Mouse (Mus musculus) cerebellum, postnatal 4 days (tissue): ENCODE results near the gene Kcnq1.
A peak's percentile ranks its signal among the peaks of the same experiment; 100 is the strongest.

Source experiments
- DNase-seq, 2 experiments: peaks; one replicate each; pipeline ENCODE4 v3.0.0; 2022; ENCODE audit warnings: low spot score in 2 of 2, mixed read lengths in 1 of 2

The Kcnq1 gene

DNA sequence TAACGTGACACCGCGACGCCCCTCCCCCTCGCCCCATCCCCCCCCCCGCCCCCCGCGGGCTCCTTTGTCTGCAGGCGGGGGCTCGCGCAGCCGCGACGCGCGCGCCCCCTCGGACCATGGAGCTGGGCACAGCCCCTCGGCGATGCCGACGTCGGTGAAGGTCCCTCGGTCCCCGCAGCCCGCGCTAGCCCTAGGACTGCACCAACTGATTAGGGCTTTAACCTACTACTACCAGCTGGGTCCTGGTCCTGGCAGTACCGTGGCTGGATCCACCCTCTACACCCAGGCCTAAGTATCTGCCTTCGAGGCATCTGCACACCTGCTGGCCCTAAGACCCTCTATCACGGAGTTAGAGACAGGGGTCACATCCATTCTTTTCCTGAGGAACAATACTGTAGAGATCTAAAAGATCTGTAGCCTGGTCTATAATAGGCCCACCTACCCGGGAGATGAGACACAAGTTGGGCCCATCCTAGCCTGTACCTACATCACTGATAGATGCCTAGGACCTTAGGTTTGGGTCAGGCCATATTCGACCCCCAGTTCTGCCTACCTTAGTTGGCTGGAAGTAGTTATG lies 355.2 kb downstream of the Kcnq1 start:
- no peak for DNase-seq

DNA sequence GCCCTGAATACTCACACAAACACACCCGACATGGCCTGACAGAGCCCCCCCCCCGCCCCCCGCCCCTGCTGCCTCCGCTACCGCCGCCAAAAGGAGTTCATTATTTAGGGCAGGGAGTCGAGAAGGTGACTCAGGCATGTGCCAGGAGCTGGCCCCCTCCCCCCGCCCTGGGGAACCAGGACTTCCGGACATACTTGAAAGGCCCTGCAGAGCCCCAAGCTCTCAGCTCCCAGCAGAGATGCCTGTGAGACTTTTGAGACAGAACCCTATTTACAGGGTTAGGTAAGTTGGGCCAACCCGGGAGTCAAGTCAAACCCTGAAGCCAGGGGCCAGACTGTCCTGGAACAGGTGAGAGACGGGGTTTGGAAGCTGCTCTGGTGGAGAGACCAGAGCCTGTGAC lies 355.8 kb downstream of the Kcnq1 start:
- no peak for DNase-seq

DNA sequence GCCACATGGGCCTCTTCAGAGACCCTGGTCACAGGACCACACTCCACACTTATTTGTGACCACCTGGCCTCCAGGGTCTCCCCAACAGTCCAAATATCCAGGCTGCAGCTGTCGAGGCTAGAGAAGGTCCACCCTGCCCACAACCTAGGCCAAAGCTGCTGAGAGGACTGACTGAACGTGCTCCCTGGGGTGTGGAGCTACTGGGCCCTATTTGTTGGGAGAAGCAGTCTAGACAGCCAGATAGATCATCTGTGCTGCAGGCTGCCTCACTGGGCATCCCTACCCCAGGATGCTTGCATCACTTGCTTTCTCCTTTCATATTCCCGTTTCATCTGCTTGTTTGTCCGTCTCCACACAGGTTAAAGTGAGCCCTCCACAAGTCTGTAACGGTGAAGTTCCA lies 356.4 kb downstream of the Kcnq1 start:
- DNase-seq = no peak

DNA sequence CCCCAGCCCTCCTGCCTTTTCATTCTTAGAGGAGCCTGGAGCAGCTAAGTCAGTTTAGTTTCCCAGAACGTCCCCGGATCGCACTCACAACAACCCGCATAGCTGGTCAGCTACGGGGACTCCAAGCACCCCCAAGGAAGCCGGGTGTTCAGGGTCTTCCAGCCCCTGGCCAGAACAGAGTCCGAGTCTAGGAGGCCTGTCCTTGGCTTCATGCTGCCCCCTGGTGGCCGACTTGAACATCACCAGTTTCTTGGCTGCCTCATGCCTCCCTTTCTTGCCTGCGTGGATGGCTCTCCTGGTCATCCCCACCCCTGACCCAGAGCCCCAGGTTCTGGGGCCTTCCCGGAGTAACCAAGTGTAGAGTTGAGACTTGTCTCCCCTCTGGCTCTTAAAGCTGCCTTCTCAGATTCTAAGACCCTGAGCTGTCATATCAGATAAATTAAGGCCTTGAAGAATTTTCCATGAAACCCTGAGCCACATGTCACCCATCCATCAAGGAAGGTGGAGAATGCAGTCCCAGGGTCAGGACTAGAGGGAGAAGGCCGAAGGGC lies 357.8 kb downstream of the Kcnq1 start:
- peak; percentile 78 to 85 for DNase-seq

DNA sequence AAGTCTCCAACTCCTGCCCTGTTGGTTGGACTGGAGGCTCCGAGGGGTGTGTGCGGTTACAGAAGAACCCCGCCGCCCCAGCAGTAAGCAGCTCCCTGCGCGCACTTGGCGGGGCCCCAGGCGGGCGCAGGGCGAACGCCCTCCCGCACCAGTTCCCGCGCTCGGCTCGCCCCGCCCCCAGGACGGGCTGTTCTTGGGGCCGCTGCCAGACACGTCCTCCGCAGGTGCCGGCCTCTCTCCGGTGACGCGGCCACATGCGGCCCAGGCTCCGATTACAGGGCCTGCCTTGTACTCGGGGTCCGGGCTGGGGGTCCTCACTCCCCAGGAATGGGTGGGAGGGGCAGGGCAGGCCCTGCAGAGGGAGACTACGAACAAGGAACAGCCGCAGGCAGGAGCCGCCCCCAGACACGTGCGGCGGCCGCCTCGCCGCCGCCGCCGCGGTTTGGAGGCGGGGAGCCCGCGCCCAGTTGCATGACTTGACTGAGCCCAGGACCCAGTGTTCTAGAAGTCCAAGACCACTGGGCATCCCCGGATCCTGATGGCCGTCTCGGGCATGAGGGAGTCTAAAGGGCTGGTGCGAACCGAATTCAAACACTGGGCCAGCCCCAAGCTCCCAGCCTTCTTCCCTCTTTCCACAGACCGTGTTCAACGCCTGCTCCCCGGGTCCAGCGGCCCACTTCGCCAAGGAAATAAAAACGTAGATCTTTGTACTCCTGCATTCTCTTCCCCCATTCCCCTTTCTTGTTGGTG lies 358.8 kb downstream of the Kcnq1 start:
- DNase-seq = peak in 1 of 2 experiments; percentile 37

- peak; percentile 90 to 94 for DNase-seq
Measured at GRCm38 (mm10) chr7:143466099-143466677, 360.0 kb downstream of the Kcnq1 start.

DNA sequence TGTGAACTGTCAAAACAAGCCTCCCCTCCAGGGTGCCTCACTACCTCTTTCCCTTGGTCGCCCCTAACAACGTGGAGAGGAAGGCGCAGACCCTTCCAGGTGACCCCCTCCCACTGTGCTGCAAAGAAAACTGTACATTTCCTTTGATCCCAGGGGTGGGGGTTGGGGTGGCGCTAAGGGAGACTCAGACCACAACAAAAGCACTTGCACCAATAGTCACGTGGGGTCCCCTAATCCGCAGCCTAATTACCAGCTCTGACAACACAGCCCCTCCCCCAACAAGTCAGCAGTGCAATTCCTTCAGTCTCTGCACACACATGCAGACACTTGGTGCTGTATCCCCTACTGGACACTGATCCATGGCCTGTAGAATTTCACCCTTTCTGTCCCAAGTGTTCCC lies 361.6 kb downstream of the Kcnq1 start:
- DNase-seq = no peak

DNA sequence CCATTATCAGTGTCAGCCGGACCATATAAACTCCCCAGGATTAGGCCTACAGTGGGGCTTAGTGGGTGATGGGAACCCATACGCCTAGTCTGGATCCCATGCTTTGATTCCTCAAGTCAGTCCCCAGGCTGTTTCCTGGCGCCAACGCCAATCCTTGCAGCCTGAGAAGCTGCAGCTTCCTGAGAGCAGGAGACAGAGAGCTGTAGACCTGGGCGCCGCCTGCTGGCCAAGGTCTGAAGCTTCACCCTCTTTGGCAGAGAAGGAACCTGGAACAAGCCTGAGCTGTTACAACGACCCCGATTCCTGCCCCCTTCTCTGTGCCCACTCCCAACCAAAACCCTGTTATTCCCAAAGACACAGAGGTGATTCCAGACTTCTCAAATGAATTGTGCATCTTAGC lies 363.8 kb downstream of the Kcnq1 start:
- peak; percentile 73 to 80 for DNase-seq

- no peak for DNase-seq
Measured at GRCm38 (mm10) chr7:143473347-143474101, 367.4 kb downstream of the Kcnq1 start, which contains the start of gene Slc22a18. Slc22a18 (plus strand) TSS chr7:143473736.

DNA sequence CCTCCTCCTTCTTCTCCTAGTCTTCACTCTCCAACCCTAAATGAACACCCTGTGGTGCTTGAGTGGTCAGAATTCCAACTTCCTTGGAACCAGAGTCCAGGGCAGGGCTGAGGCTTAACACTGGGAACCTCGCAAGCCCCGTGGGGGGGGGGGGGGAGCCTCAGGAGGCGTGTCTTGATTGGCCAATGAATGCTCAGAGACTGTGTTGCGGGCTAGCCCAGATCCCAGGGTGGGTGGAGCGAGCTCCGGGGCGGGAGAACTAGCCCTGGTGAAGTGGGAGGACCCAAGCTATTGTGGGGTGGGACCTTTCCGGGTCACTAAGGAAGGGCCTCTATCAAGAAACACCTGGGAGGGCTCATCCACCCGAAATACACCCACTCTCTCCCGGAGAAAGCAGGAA lies 368.6 kb downstream of the Kcnq1 start:
- no peak for DNase-seq

DNA sequence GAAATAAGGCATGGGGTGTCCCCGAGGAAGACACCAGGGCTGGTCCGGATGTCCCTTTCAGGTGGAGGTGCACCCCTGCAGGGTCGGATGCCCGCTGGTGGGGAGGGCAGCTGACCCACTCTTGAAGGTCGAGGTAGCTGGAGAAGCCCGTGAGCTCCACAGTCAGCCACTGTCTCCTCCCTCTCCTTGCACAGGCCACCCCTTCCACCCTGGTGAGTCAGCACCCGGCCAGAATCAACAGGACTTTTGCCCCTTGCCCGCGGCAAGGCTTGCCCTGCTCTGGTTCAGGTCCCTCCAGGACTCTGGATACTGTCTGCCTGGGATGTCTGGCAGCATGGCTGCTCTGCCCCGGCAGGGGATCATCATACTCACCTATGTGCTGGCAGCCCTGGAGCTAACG lies 369.7 kb downstream of the Kcnq1 start:
- no peak for DNase-seq
